Mouse (Mus musculus) heart, postnatal 14 days (tissue): ENCODE measurements around the gene Hapln3. TPM values are rescaled to one million over a fixed set of nuclear protein-coding genes. Genes with fewer than 3 reads are reported as not detected.

Experiments
- DNase-seq, 2 experiments: peaks; one replicate each; pipeline ENCODE4 v3.0.0; 2021 to 2022
- intact Hi-C: fragments of 180-260 bp; cut with DNase I; formaldehyde crosslinking; loops from one replicate; pipeline ENCODE4 v1.15.1; 2025
- long read RNA-seq, 2 experiments: library from polyadenylated mRNA; stranded (forward); transcript quantifications; one replicate each; pipeline ENCODE4 v2.0.0; 2021
- total RNA-seq, 2 experiments: library from RNA; stranded (reverse); gene quantifications; 2 replicates each; pipeline ENCODE4 v1.2.3; 2021

Gene Hapln3
- under 1 TPM; 0.34 to 0.45 TPM for total RNA-seq
- long read RNA-seq, experiment 1 = 0 reads
- long read RNA-seq, experiment 2 = 0 reads

DNA sequence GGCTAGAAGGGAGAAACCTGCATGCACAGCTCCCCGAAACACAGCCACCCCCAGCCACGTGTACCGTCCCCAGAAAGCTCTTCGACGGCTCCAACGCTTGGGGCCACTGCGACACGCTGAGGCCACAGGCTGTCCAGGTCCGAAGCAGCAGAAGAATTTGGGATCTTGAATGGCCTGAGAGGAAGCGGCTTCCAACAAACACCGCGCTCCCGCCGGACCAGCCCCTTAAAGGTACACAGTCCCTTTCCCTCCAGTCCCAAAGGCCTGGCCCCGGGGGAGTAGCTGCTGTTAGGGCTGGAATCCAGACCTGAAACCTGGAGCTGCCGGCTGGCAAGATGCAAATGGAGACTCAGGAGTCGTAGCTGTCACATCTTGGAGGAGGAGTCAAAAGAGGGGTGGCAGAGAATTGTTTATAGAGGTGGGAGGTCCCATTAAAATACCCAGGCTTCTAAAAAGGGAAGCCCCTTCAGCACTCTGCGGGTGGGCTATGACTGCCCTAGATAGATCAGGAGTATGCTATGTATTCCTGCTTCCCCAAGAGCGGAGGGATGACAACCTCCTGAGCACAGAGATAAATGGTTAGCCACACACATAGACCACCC lies at the start of gene Hapln3:
TSS of gene Hapln3 (minus strand) at position 176 of the 602 bp plus-strand sequence.
- peak; percentile 34 to 37 for DNase-seq
- intact Hi-C loops = no loop called here

GRCm38 (mm10) chr7:79173800-79174199 lies 43.0 kb upstream of the Hapln3 start:
- intact Hi-C loops = no loop called here
- no peak for DNase-seq

GRCm38 (mm10) chr7:79171782-79172181 lies 41.0 kb upstream of the Hapln3 start:
- intact Hi-C loops = no loop called here
- DNase-seq = no peak

DNA sequence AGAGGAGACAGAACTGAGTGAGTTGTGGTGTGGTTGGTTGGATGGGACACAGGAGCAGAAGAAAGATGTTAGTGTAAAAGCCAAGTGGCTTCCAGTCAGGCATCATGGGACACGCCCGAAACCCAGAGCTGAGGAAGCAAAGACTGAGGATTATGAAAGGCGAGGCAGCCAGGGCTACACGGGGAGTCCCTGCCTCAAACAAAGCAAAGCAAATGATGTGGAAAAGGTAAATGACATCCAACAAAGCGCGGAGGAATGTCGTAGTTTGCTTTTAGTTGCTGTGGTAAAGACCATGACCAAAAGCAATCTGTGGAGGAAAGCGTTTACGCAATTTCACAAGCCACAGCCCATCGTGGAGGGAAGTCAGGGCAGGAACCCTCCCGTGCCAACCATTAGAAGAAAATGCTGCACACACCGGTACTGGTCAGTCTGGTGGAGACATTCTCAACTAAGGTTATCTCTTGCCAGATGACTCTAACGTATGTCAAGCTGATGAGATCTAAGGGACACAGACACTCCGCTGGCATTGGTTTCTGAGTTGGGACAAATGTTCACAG lies 36.3 kb upstream of the Hapln3 start:
- intact Hi-C loops = no loop called here
- DNase-seq = no peak

DNA sequence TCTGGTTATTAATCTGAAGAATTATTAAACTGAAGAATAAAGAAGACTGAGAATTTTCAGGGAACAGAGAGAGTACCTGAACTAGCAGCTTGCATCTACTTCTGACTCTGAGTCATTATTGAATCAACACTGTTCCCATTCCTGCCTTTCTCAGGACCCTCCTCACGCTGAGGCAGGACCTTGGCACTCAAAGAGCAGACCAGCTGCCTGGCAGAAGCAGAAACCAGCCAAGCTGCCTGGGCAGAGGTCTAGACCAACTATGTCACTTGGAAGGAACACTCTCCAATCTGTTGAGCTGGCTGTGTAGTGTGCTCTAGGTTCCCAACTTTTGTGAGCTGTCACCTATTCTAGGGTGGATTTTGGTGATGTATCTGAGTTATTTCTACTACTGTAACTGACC lies 28.6 kb upstream of the Hapln3 start:
- DNase-seq = no peak
- intact Hi-C loops = no loop called here

GRCm38 (mm10) chr7:79149522-79149921 lies 18.7 kb upstream of the Hapln3 start:
- no peak for DNase-seq
- intact Hi-C loops = loop anchor here (5.0 kb wide), 1 partner anchor 43 kb away; no protein-coding TSS in a partner anchor

GRCm38 (mm10) chr7:79148711-79149266 lies 18.0 kb upstream of the Hapln3 start, which contains the start of gene Mfge8:
Mfge8 (minus strand) TSS chr7:79149060.
- intact Hi-C loops = loop anchor here (5.0 kb wide), 1 partner anchor 44 kb away; no protein-coding TSS in a partner anchor
- DNase-seq = peak; percentile 93 to 95

DNA sequence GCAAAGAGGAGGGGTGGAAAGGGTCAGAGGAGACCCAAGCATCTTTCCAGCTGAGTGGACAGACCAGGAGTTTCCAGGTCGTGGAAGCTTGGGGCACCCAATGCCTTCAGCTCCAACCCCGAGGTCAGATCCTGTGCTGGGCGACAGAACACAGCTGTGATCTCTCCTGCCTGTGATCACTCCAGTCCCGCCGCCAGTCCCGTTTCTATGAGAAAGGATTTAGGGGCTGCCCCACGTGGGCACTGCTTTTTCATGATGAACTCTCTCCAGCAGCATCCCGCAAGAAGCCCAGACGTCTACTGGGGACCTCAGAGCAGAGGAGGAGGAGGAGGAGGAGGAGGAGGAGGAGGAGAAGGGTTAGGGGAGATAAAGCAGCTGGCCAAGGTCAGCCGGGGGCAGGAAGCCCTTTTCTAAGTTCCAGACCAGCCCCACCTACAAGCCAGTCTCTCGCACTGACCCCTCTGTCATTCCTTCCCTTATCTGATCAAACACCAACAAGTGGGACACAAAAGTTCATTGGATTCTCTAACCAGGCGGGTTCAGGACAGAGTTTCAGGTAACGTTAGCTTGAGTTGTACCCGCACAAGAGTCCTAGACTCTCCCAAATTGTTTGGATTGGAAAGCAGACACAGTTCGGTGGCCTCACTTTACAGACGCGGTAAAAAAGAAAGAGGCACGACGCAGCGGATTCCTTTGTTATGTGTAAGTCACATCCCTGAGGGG lies 17.3 kb upstream of the Hapln3 start:
- intact Hi-C loops = loop anchor here (5.0 kb wide), 1 partner anchor 44 kb away; no protein-coding TSS in a partner anchor
- DNase-seq = peak in 1 of 2 experiments; percentile 28

DNA sequence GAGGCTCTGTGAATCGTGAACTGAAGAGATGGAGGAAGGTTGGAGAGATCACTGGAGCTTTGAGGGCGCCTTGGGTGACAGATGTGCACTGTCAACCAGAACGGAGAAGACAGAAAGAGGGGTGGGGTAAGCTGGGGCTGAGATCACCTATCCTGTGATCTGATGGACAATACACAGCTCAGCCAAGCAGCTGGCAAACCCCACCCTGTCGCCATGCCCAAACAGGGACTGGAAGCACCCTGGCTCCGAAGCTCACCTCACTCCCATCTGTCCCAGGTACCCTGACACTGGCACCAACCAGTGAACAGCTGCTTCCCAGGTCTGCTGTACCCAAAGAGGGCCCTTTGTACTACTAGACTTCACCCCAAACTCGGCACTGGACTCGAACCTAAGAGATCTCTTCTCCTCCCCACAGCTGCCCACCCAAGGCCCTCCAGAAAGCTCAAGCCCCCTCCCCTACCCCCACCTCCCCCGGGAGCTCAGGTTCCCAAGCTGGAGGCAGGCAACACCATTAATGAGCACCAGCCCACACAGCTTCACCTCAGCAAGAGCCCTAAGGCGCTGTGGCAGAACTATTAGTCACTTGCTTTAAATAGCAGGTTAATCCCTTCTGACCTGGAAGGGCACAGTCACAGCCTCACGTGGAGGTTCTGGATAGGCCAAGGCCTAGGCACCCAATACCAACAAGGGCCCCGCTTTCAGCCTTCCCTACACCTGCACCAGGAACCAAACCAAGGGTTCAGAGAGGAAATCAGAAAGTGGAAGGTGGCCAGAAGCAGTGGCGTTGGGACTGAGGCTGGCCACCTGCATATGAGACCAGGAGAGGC lies 16.4 kb upstream of the Hapln3 start:
- intact Hi-C loops = loop anchor here (5.0 kb wide), 1 partner anchor 45 kb away; no protein-coding TSS in a partner anchor
- peak in 1 of 2 experiments; percentile 24 for DNase-seq

DNA sequence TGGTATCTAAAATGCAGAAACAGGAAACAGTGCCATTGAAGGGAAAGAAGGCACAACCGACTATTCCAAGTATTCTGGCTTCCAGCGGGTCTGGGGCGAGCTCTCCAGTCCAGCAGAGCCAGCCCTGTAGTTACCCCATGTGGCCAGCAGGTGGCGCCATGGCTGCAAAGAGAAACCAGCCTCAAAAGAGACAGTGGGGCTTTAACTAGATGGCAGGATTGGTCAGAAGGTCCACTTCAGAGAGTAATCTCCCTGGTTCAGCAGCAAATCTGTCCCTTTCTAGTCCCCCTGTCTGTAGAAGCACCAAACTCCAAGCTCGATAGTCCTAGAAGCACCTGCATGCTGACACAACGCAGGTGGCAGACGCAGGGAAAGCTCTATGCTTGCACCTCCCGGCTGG lies 10.1 kb upstream of the Hapln3 start:
- DNase-seq = peak; percentile 82 to 90
- intact Hi-C loops = loop anchor here (1.0 to 5.0 kb wide), 3 partner anchors 87 to 326 kb away; partner anchors contain the start of gene Polg

GRCm38 (mm10) chr7:79139891-79140591 lies 9.2 kb upstream of the Hapln3 start:
- intact Hi-C loops = loop anchor here (5.0 kb wide), 2 partner anchors 212 to 327 kb away; partner anchors contain the start of gene Polg
- DNase-seq = no peak

DNA sequence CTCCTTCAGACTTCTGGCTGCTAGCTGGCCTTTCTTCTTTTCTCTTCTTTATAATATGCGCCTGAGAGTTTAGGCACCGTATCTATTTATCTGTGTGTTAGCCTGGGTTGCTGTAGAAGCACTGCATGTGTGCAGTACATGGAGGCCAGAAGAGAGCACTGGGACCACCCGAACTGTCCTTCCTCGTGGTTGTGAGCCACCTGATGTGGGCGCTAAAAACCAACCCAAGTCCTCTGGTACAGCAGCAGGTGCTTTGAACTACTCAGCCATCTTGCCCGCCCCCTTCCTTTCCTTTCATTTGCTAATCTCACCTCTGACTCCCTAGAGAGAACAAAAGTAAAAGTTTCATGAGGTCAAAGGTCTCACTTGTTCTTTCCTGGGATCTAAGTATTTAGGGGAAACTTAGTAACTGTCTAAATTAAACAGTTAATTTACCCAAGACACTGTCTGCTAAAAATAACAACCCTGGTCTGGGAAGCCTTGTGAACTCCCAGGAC lies 8.6 kb upstream of the Hapln3 start:
- no peak for DNase-seq
- intact Hi-C loops = no loop called here

- DNase-seq = peak in 1 of 2 experiments; percentile 21
- intact Hi-C loops = no loop called here
These were observed 2.6 kb upstream of the Hapln3 start for GRCm38 (mm10) chr7:79133391-79133790.

DNA sequence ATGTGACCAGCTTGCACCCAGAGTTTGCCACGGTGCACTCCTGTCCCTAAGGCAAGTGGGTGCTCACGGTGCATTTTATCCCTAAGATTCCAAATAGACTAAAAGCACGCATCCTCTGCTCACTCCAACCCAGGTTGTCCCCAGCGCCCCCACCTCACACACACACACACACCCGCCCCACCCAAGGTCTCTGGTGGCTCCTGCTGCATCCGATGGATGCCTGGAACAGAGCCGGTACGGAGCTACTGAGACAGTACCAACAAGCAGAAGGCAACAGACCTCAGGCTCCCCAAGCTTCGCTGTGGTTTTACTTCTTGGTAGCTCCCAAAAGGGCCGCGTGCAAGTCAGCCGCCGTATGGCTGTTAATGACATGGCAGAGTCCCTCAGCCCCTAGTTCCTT lies 433 bp downstream of the Hapln3 start:
- intact Hi-C loops = no loop called here
- no peak for DNase-seq

GRCm38 (mm10) chr7:79129883-79130282 lies 935 bp downstream of the Hapln3 start:
- intact Hi-C loops = no loop called here
- no peak for DNase-seq

DNA sequence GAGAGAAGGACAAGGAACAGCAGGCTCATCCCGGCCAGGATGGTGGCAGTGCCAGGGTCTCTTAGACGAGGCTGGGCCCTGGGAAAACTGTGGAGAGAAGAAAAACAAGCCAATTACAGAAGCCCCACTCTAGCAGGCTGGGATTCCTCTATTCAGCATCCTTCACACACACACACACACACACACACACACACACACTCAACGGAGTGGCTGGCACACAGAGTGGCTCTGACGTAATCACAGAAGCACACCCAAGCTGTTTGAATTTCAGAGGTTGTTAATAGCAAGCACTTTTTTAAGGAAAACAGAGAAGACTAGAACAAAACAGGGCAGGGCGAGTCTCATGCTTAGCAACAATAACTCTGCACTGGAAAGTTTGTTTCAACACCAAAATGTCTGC lies 7.4 kb downstream of the Hapln3 start:
- intact Hi-C loops = no loop called here
- DNase-seq = no peak

GRCm38 (mm10) chr7:79113848-79114247 lies 17.0 kb downstream of the Hapln3 start:
- no peak for DNase-seq
- intact Hi-C loops = no loop called here

- DNase-seq = no peak
- intact Hi-C loops = no loop called here
These were observed 34.3 kb downstream of the Hapln3 start for GRCm38 (mm10) chr7:79096492-79096891.

- peak in 1 of 2 experiments; percentile 17 for DNase-seq
- intact Hi-C loops = loop anchor here (10.0 kb wide), 1 partner anchor 294 kb away; no protein-coding TSS in a partner anchor
These were observed 41.7 kb downstream of the Hapln3 start for GRCm38 (mm10) chr7:79089111-79089510.
